8 mouse cellular contexts compared by ENCODE assay signal in genomic region chr1:178960015-178960559, GRCm38 (mm10).
DNase-seq lines count a peak whose midpoint lies in the region; ATAC-seq and TF ChIP-seq lines count a peak whose summit lies in the region.

No protein-coding gene starts in this region.

- TF ChIP-seq EP300 in stomach, postnatal 0 days (optimal IDR thresholded peaks at IDR 0.05), result no peak

- WGBS in embryonic facial prominence, embryonic 10.5 days, result 49% methylated on average over 7 of the region's 7 CpGs
- 42% methylated on average over 7 of the region's 7 CpGs for WGBS in kidney, embryonic 14.5 days
- WGBS in limb, embryonic 12.5 days, result 41% methylated on average over 7 of the region's 7 CpGs
- 43% methylated on average over 7 of the region's 7 CpGs for WGBS in stomach, postnatal 0 days

- peak; percentile 39 for DNase-seq in B cell, adult 2 months
- DNase-seq in adrenal gland, postnatal 25 days, result peak; percentile 80
- peak; percentile 88 for DNase-seq in embryonic facial prominence, embryonic 10.5 days (ENCODE audit: low spot score)
- peak; percentile 34 to 78 for DNase-seq in heart, adult 18-20 months
- DNase-seq in naive thymus-derived CD4-positive, alpha-beta T cell, adult 2 months (ENCODE audit: low read depth), result peak; percentile 42
- DNase-seq in stomach, postnatal 0 days (ENCODE audit: low spot score), result peak; percentile 74

- peak overlapping the region; percentile 55 for H3K27ac ChIP-seq in embryonic facial prominence, embryonic 10.5 days (replicated peaks)
- no peak overlapping the region for H3K27ac ChIP-seq in kidney, embryonic 14.5 days (ENCODE audit: low read depth, low read length)
- H3K27ac ChIP-seq in limb, embryonic 12.5 days, result 0 out of 2 replicates have a peak overlapping the region, but pooled peaks have one; percentile 12
- H3K27ac ChIP-seq in stomach, postnatal 0 days (replicated peaks), result no peak overlapping the region

- no peak overlapping the region for H3K4me2 ChIP-seq in kidney, embryonic 14.5 days (replicated peaks; ENCODE audit: low read depth, low read length)
- no peak overlapping the region for H3K4me2 ChIP-seq in limb, embryonic 12.5 days
- no peak overlapping the region for H3K4me2 ChIP-seq in stomach, postnatal 0 days (replicated peaks; ENCODE audit: low read depth)

- peak; percentile 66; the same call in 1 of the 2 replicates for ATAC-seq in kidney, embryonic 14.5 days (ENCODE audit: low FRiP score, low TSS enrichment)
- peak; percentile 65 for ATAC-seq in limb, embryonic 12.5 days (ENCODE audit: insufficient number of reproducible peaks, insufficient read depth, low FRiP score, low TSS enrichment, low read depth)
- no peak for ATAC-seq in stomach, postnatal 0 days (ENCODE audit: low FRiP score, low TSS enrichment)

- H3K9ac ChIP-seq in kidney, embryonic 14.5 days (ENCODE audit: low read depth, low read length), result no peak overlapping the region
- no peak overlapping the region for H3K9ac ChIP-seq in limb, embryonic 12.5 days (replicated peaks)
- H3K9ac ChIP-seq in stomach, postnatal 0 days (ENCODE audit: low read length), result no peak overlapping the region

- peaks cover 21% of the 10 kb centered on the region for H3K4me1 ChIP-seq in embryonic facial prominence, embryonic 10.5 days
- H3K4me1 ChIP-seq in kidney, embryonic 14.5 days (ENCODE audit: control insufficient read depth, insufficient read depth, low read length), result no peaks in the 10 kb centered on the region
- H3K4me1 ChIP-seq in limb, embryonic 12.5 days (replicated peaks), result peaks cover 27% of the 10 kb centered on the region
- no peaks in the 10 kb centered on the region for H3K4me1 ChIP-seq in stomach, postnatal 0 days (replicated peaks; ENCODE audit: control insufficient read depth, insufficient read depth)

- no peak overlapping the region for H3K4me3 ChIP-seq in embryonic facial prominence, embryonic 10.5 days
- no peak overlapping the region for H3K4me3 ChIP-seq in kidney, embryonic 14.5 days (ENCODE audit: low read length)
- H3K4me3 ChIP-seq in limb, embryonic 12.5 days (replicated peaks), result no peak overlapping the region
- no peak overlapping the region for H3K4me3 ChIP-seq in stomach, postnatal 0 days (ENCODE audit: low read depth, low read length)

- no peaks in the 10 kb centered on the region for H3K9me3 ChIP-seq in embryonic facial prominence, embryonic 10.5 days
- H3K9me3 ChIP-seq in kidney, embryonic 14.5 days (ENCODE audit: control insufficient read depth, low read length), result no peaks in the 10 kb centered on the region
- H3K9me3 ChIP-seq in limb, embryonic 12.5 days, result no peaks in the 10 kb centered on the region
- H3K9me3 ChIP-seq in stomach, postnatal 0 days (ENCODE audit: control insufficient read depth, low read length), result no peaks in the 10 kb centered on the region

- 0 out of 2 replicates have a peak, but pooled peaks cover 6% of the 10 kb centered on the region for H3K27me3 ChIP-seq in embryonic facial prominence, embryonic 10.5 days (replicated peaks; ENCODE audit: low read depth, poor library complexity, severe bottlenecking)
- no peaks in the 10 kb centered on the region for H3K27me3 ChIP-seq in kidney, embryonic 14.5 days (ENCODE audit: control insufficient read depth, insufficient read depth, low read length)
- no peaks in the 10 kb centered on the region for H3K27me3 ChIP-seq in limb, embryonic 12.5 days
- no peaks in the 10 kb centered on the region for H3K27me3 ChIP-seq in stomach, postnatal 0 days (ENCODE audit: control insufficient read depth, insufficient read depth, low read length)

- no peaks in the 10 kb centered on the region for H3K36me3 ChIP-seq in embryonic facial prominence, embryonic 10.5 days (replicated peaks)
- H3K36me3 ChIP-seq in kidney, embryonic 14.5 days (ENCODE audit: control insufficient read depth, insufficient read depth, low read length), result no peaks in the 10 kb centered on the region
- no peaks in the 10 kb centered on the region for H3K36me3 ChIP-seq in limb, embryonic 12.5 days
- no peaks in the 10 kb centered on the region for H3K36me3 ChIP-seq in stomach, postnatal 0 days (ENCODE audit: control insufficient read depth, insufficient read depth, low read length)

- TF ChIP-seq CTCF in stomach, postnatal 0 days (IDR thresholded peaks at IDR 0.05; ENCODE audit: low read depth), result peak; percentile 88

Comparison
In these comparisons a context has a peak if more than half of its experiments do, and no peak if none do; other contexts are left out.
1. H3K27ac ChIP-seq: peak in embryonic facial prominence, embryonic 10.5 days (single experiment) and limb, embryonic 12.5 days (single experiment); none in kidney, embryonic 14.5 days (single experiment) and stomach, postnatal 0 days (single experiment).
2. Peak in every context shown above with its lines, with median percentiles within 50 percentile points of each other: DNase-seq.